Comparison of ENCODE assay signal across 8 mouse cellular contexts in genomic region chr2:31381292-31381846, GRCm38 (mm10).
DNase-seq lines count a peak whose midpoint lies in the region; ATAC-seq and TF ChIP-seq lines count a peak whose summit lies in the region.

No protein-coding gene starts in this region.

- no peak overlapping the region for H3K4me3 ChIP-seq in C2C12 (ENCODE audit: insufficient read depth, poor library complexity, severe bottlenecking)
- H3K4me3 ChIP-seq in lung, embryonic 14.5 days (ENCODE audit: low read depth, low read length): no peak overlapping the region

- no peaks in the 10 kb centered on the region for H3K9me3 ChIP-seq in lung, embryonic 14.5 days (ENCODE audit: low read depth, low read length)

- WGBS in lung, embryonic 14.5 days: 43% methylated on average over 4 of the region's 4 CpGs

- peak; percentile 76 for DNase-seq in MN1 (ENCODE audit: low spot score)
- peak; percentile 85 for DNase-seq in cerebellum, adult 9-11 months
- peak; percentile 46 for DNase-seq in kidney, postnatal 14 days
- DNase-seq in lung, embryonic 14.5 days: peak; percentile 71
- peak; percentile 53 for DNase-seq in retina, adult 2 months (ENCODE audit: low read depth, low spot score)

- peaks cover 42% of the 10 kb centered on the region for H3K27me3 ChIP-seq in C2C12 (ENCODE audit: control insufficient read depth, insufficient read depth, insufficient read length)
- no peaks in the 10 kb centered on the region for H3K27me3 ChIP-seq in lung, embryonic 14.5 days (ENCODE audit: insufficient read depth, low read length)

- no peaks in the 10 kb centered on the region for H3K79me3 ChIP-seq in C2C12 (ENCODE audit: low read depth)

- H3K36me3 ChIP-seq in C2C12 (ENCODE audit: control insufficient read depth, insufficient read depth): no peaks in the 10 kb centered on the region
- no peaks in the 10 kb centered on the region for H3K36me3 ChIP-seq in lung, embryonic 14.5 days (ENCODE audit: insufficient read depth)

- H3K9ac ChIP-seq in lung, embryonic 14.5 days: no peak overlapping the region

- H3K79me2 ChIP-seq in C2C12 (ENCODE audit: control insufficient read depth, insufficient read depth): no peaks in the 10 kb centered on the region

- no peak overlapping the region for H3K4me2 ChIP-seq in lung, embryonic 14.5 days

- no peak overlapping the region for H3ac ChIP-seq in C2C12 (ENCODE audit: control insufficient read depth, insufficient read length, low read depth)

- no peaks in the 10 kb centered on the region for H3K4me1 ChIP-seq in lung, embryonic 14.5 days (ENCODE audit: insufficient read depth)

- 0 out of 2 replicates have a peak, but pooled peaks have one; percentile 27 for ATAC-seq in granulocyte monocyte progenitor cell, adult 5-6 weeks (replicated peaks; ENCODE audit: poor library complexity, severe bottlenecking)
- ATAC-seq in lung, embryonic 14.5 days (ENCODE audit: insufficient read depth): peak; percentile 31; the same call in 1 of the 2 replicates
- ATAC-seq in inflammation-experienced regulatory T-cells, adult 6 months: no peak

- TF ChIP-seq CTCF in C2C12 (IDR thresholded peaks at IDR 0.05; ENCODE audit: control insufficient read depth, insufficient read depth, insufficient read length): peak; percentile 86
- peak; percentile 92 for TF ChIP-seq CTCF in lung, embryonic 14.5 days (IDR thresholded peaks at IDR 0.05; ENCODE audit: low read depth)

- no peak overlapping the region for H3K27ac ChIP-seq in lung, embryonic 14.5 days (ENCODE audit: low read depth)

TF ChIP-seq in C2C12, 6 proteins besides CTCF, POLR2A, EP300 and RAD21:
- TF ChIP-seq FOSL1 (IDR thresholded peaks at IDR 0.05; ENCODE audit: insufficient read depth, low read length, poor library complexity, severe bottlenecking) (no peak), MYOD1 (IDR thresholded peaks at IDR 0.05; ENCODE audit: control insufficient read depth, insufficient read length, low read depth) (peak; percentile 34)
